Mouse (Mus musculus) heart, embryonic 10.5 days (tissue): ENCODE data around the gene Gm11037. TPM values are rescaled to one million over a fixed set of nuclear protein-coding genes. Genes with fewer than 3 reads are reported as not detected.

ENCODE experiments used
- DNase-seq: peaks from one replicate; pipeline ENCODE4 v3.0.0-alpha.2; 2017; ENCODE audit warnings: low spot score
- H3K27ac ChIP-seq: fragments of 300-500 bp; sonication (generic); 2 replicates; pipeline ENCODE4 v1.5.1; 2016; ENCODE audit warnings: mild to moderate bottlenecking
- H3K27me3 ChIP-seq: fragments of 300-500 bp; sonication (generic); 2 replicates; pipeline ENCODE4 v1.6.1; 2016; ENCODE audit warnings: mild to moderate bottlenecking; ENCODE audit not compliant: poor library complexity, insufficient read depth, severe bottlenecking
- H3K36me3 ChIP-seq: fragments of 300-500 bp; sonication (generic); 2 replicates; pipeline ENCODE4 v1.6.1; 2016; ENCODE audit warnings: mild to moderate bottlenecking, moderate library complexity
- H3K4me1 ChIP-seq: fragments of 300-500 bp; sonication (generic); 2 replicates; pipeline ENCODE4 v1.6.1; 2016; ENCODE audit warnings: mild to moderate bottlenecking
- H3K4me3 ChIP-seq: fragments of 300-500 bp; sonication (generic); 2 replicates; pipeline ENCODE4 v1.5.1; 2016; ENCODE audit warnings: mild to moderate bottlenecking, moderate library complexity
- H3K9me3 ChIP-seq: fragments of 300-500 bp; sonication (generic); 2 replicates; pipeline ENCODE4 v1.6.1; 2016; ENCODE audit warnings: mild to moderate bottlenecking, moderate library complexity
- WGBS: fragments of 180-500 bp; shearing (Covaris S2); methylation state at CpG from one replicate; pipeline ENCODE4 v1.1.7; 2016; 5-methylcytosine and 5-hydroxymethylcytosine counted together
- polyA plus RNA-seq: library from polyadenylated mRNA; unstranded; fragments of >200 nt; fragmentation: Nextera tagmentation; extraction: Ambion mirVana; gene quantifications from 2 replicates; pipeline ENCODE4 v1.2.1, GENCODE M21; 2016

The Gm11037 gene
- polyA plus RNA-seq, 1 experiment from 2014 or later: not detected

GRCm38 (mm10) chr2:131179990-131180587 is 46.8 kb downstream of the Gm11037 start, which contains the start of gene Cenpb:
Cenpb (minus strand) TSS chr2:131180067.
- WGBS: 5% methylated on average over 39 of the region's 57 CpGs
- DNase-seq: no peak

More at GRCm38 (mm10) chr2:131179990-131180587, 46.8 kb downstream of the Gm11037 start, which contains the start of gene Cenpb:
- Histone ChIP-seq H3K9me3 (no peaks in the 10 kb centered on the region), H3K4me1 (peaks cover 32% of the 10 kb centered on the region), H3K27me3 (0 out of 2 replicates have a peak, but pooled peaks cover 4% of the 10 kb centered on the region), H3K4me3 (peak within 1 kb of the TSS; percentile 81), H3K36me3 (peaks cover 14% of the 10 kb centered on the region), H3K27ac (peak within 1 kb of the TSS; percentile 92)

Other genes starting within 250 kb of the Gm11037 start
- 36.8 and 56.0 TPM in 2 replicates for gene 4930402H24Rik, start 227.1 kb upstream of the Gm11037 start, polyA plus RNA-seq
- gene Atrn, start 227.0 kb upstream of the Gm11037 start, polyA plus RNA-seq: 5.3 and 5.6 TPM in 2 replicates
- 3.3 and 4.9 TPM in 2 replicates for gene Gfra4, start 90.4 kb upstream of the Gm11037 start, polyA plus RNA-seq
- gene Adam33, start 69.7 kb upstream of the Gm11037 start, polyA plus RNA-seq: 4.2 and 6.5 TPM in 2 replicates
- 0.05 and 0.08 TPM in 2 replicates for gene Siglec1, start 46.7 kb upstream of the Gm11037 start, polyA plus RNA-seq
- 10.0 and 10.8 TPM in 2 replicates for gene Hspa12b, start 6.2 kb upstream of the Gm11037 start, polyA plus RNA-seq
- gene 1700037H04Rik, start 26.6 kb downstream of the Gm11037 start, polyA plus RNA-seq: 82.6 and 86.0 TPM in 2 replicates
- 4.9 and 5.1 TPM in 2 replicates for gene Cenpb, start 46.6 kb downstream of the Gm11037 start, polyA plus RNA-seq
- 27.8 and 35.9 TPM in 2 replicates for gene Cdc25b, start 53.5 kb downstream of the Gm11037 start, polyA plus RNA-seq
- 0.75 and 1.5 TPM in 2 replicates for gene Spef1, start 53.8 kb downstream of the Gm11037 start, polyA plus RNA-seq
- 23.6 and 33.3 TPM in 2 replicates for gene Ap5s1, start 73.6 kb downstream of the Gm11037 start, polyA plus RNA-seq
- 20.3 and 21.6 TPM in 2 replicates for gene Mavs, start 100.6 kb downstream of the Gm11037 start, polyA plus RNA-seq
- gene Pank2, start 129.0 kb downstream of the Gm11037 start, polyA plus RNA-seq: 29.7 and 41.7 TPM in 2 replicates
- 2.0 and 3.0 TPM in 2 replicates for gene Rnf24, start 219.4 kb downstream of the Gm11037 start, polyA plus RNA-seq